Mouse (Mus musculus) embryo, embryonic 10 days (tissue): ENCODE data around the gene Gm49711.
"Not testable (repeated sequence)": the region's sequence is repeated elsewhere in the genome, so short reads cannot be mapped to it uniquely, and the experiment has no call there.

ENCODE experiments used
- DNase-seq: peaks from one replicate; pipeline ENCODE4 v3.0.0-alpha.2; 2015; ENCODE audit warnings: low spot score

Gm49711 gene

GRCm38 (mm10) chr16:92062832-92063231 lies 4.7 kb downstream of the Gm49711 start:
- no peak for DNase-seq

- DNase-seq, result no peak
Observed at GRCm38 (mm10) chr16:92064801-92065200, 6.7 kb downstream of the Gm49711 start.

GRCm38 (mm10) chr16:92070338-92070737 lies 12.2 kb downstream of the Gm49711 start:
- DNase-seq, result no peak

GRCm38 (mm10) chr16:92076797-92077196 lies 18.7 kb downstream of the Gm49711 start:
- DNase-seq, result no peak

- no peak for DNase-seq
Observed at GRCm38 (mm10) chr16:92083771-92084453, 25.8 kb downstream of the Gm49711 start.

- no peak for DNase-seq
Observed at GRCm38 (mm10) chr16:92089225-92089624, 31.1 kb downstream of the Gm49711 start.

- no peak for DNase-seq
Observed at GRCm38 (mm10) chr16:92091876-92092275, 33.8 kb downstream of the Gm49711 start.

- DNase-seq, result no peak
Observed at GRCm38 (mm10) chr16:92098351-92099051, 40.4 kb downstream of the Gm49711 start.

- no peak for DNase-seq
Observed at GRCm38 (mm10) chr16:92099598-92099997, 41.5 kb downstream of the Gm49711 start.

GRCm38 (mm10) chr16:92100111-92100510 lies 42.0 kb downstream of the Gm49711 start:
- DNase-seq, result no peak

- no peak for DNase-seq
Observed at GRCm38 (mm10) chr16:92102115-92102514, 44.0 kb downstream of the Gm49711 start.

GRCm38 (mm10) chr16:92102931-92103330 lies 44.8 kb downstream of the Gm49711 start:
- not testable (repeated sequence) for DNase-seq

- DNase-seq, result peak; percentile 59
Observed at GRCm38 (mm10) chr16:92103572-92104331, 45.6 kb downstream of the Gm49711 start.

GRCm38 (mm10) chr16:92104332-92104590 lies 46.1 kb downstream of the Gm49711 start:
- DNase-seq, result no peak

- no peak for DNase-seq
Observed at GRCm38 (mm10) chr16:92104951-92105350, 46.8 kb downstream of the Gm49711 start.

GRCm38 (mm10) chr16:92105631-92106030 lies 47.5 kb downstream of the Gm49711 start:
- DNase-seq, result no peak

- DNase-seq, result no peak
Observed at GRCm38 (mm10) chr16:92107346-92107745, 49.2 kb downstream of the Gm49711 start.

- no peak for DNase-seq
Observed at GRCm38 (mm10) chr16:92114706-92115241, 56.7 kb downstream of the Gm49711 start.

GRCm38 (mm10) chr16:92115611-92116421 lies 57.7 kb downstream of the Gm49711 start:
- peak; percentile 54 for DNase-seq

GRCm38 (mm10) chr16:92117337-92118209 lies 59.5 kb downstream of the Gm49711 start:
- no peak for DNase-seq

- no peak for DNase-seq
Observed at GRCm38 (mm10) chr16:92119013-92119515, 60.9 kb downstream of the Gm49711 start.
